Mouse (Mus musculus): ENCODE data around the gene Mcam.

GRCm38 (mm10) chr9:44116182-44116581, 18.1 kb upstream of the Mcam start:
- TF ChIP-seq CTCF (IDR thresholded peaks at IDR 0.05; ENCODE audit: borderline replicate concordance, insufficient read depth, low read depth, low read length) (no peak), POLR2A (IDR thresholded peaks at IDR 0.05; ENCODE audit: borderline replicate concordance, insufficient read depth, low read length) (no peak)
